Mouse (Mus musculus) limb, embryonic 12.5 days (tissue): ENCODE measurements around the gene Metrnl. TPM values are rescaled to one million over a fixed set of nuclear protein-coding genes. Genes with fewer than 3 reads are reported as not detected.
A peak's percentile ranks its signal among the peaks of the same experiment; 100 is the strongest.

ENCODE experiments used
- ATAC-seq: fragments of 200-750 bp; cut with Nextera tagmentation; 2 replicates; pipeline ENCODE4 v1.8.0; 2017; ENCODE audit warnings: low read depth, moderate TSS enrichment; ENCODE audit not compliant: insufficient number of reproducible peaks, insufficient read depth, low FRiP score, low TSS enrichment
- H3K27ac ChIP-seq: fragments of 300-500 bp; sonication (generic); 2 replicates; pipeline ENCODE4 v1.5.1; 2016; ENCODE audit warnings: mild to moderate bottlenecking, moderate library complexity
- H3K27me3 ChIP-seq: fragments of 300-500 bp; sonication (generic); 2 replicates; pipeline ENCODE4 v1.6.1; 2016; ENCODE audit warnings: mild to moderate bottlenecking, moderate library complexity
- H3K36me3 ChIP-seq: fragments of 300-500 bp; sonication (generic); 2 replicates; pipeline ENCODE4 v1.6.1; 2016; ENCODE audit warnings: mild to moderate bottlenecking, moderate library complexity
- H3K4me1 ChIP-seq: fragments of 300-500 bp; sonication (generic); replicated peaks from 2 replicates; pipeline ENCODE4 v1.6.1; 2016
- H3K4me2 ChIP-seq: fragments of 300-500 bp; sonication (generic); 2 replicates; pipeline ENCODE4 v1.6.1; 2016; ENCODE audit warnings: mild to moderate bottlenecking, moderate library complexity
- H3K4me3 ChIP-seq: fragments of 300-500 bp; sonication (generic); replicated peaks from 2 replicates; pipeline ENCODE4 v1.5.1; 2016; ENCODE audit warnings: mild to moderate bottlenecking
- H3K9ac ChIP-seq: fragments of 300-500 bp; sonication (generic); replicated peaks from 2 replicates; pipeline ENCODE4 v1.6.1; 2016; ENCODE audit warnings: mild to moderate bottlenecking, moderate library complexity
- H3K9me3 ChIP-seq: fragments of 300-500 bp; sonication (generic); 2 replicates; pipeline ENCODE4 v1.6.1; 2016; ENCODE audit warnings: mild to moderate bottlenecking, moderate library complexity
- WGBS: fragments of 180-500 bp; shearing (Covaris S2); methylation state at CpG from one replicate; pipeline ENCODE4 v1.1.7; 2016; 5-methylcytosine and 5-hydroxymethylcytosine counted together
- polyA plus RNA-seq: library from polyadenylated mRNA; unstranded; fragments of >200 nt; fragmentation: Nextera tagmentation; extraction: Ambion mirVana; gene quantifications from 2 replicates; pipeline ENCODE4 v1.2.1, GENCODE M21; 2016

The Metrnl gene
- polyA plus RNA-seq, 1 experiment from 2014 or later: 7.5 TPM

GRCm38 (mm10) chr11:121667541-121667940 is 33.8 kb upstream of the Metrnl start:
- Histone ChIP-seq H3K4me2 (no peak overlapping the region), H3K9me3 (no peaks in the 10 kb centered on the region), H3K4me1 (no peaks in the 10 kb centered on the region; the same call in 1 of the 2 replicates), H3K27ac (no peak overlapping the region), H3K4me3 (no peak overlapping the region), H3K36me3 (peaks cover 20% of the 10 kb centered on the region; the same call in 1 of the 2 replicates), H3K9ac (no peak overlapping the region), H3K27me3 (no peaks in the 10 kb centered on the region)
- WGBS: 90% methylated on average over 4 of the region's 4 CpGs
- no peak for ATAC-seq

DNA sequence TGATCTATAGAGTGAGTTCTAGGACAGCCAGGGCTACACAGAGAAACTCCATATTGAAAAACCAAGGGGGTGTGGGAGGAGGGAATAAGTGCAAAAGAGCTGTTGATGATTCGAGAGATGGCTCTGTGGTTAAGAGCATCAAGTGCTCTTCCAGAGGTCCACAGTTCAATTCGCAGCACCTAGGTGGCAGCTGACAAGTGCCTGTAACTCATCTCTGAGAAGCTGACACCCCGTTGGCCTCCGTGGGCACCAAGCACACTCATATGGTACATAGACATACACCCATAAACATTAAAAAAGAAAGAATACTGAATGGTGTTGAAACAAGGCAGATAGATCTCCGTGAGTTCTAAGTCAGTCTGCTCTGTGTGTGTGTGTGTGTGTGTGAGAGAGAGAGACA is 32.6 kb upstream of the Metrnl start:
- H3K9ac ChIP-seq: no peak overlapping the region
- 95% methylated on average over 5 of the region's 5 CpGs for WGBS
- no peak overlapping the region for H3K27ac ChIP-seq
- no peaks in the 10 kb centered on the region for H3K9me3 ChIP-seq
- no peak for ATAC-seq
- H3K36me3 ChIP-seq: peaks cover 14% of the 10 kb centered on the region; the same call in 1 of the 2 replicates
- H3K27me3 ChIP-seq: no peaks in the 10 kb centered on the region
- H3K4me2 ChIP-seq: no peak overlapping the region
- H3K4me1 ChIP-seq: peaks cover 3% of the 10 kb centered on the region; the same call in 1 of the 2 replicates
- no peak overlapping the region for H3K4me3 ChIP-seq

GRCm38 (mm10) chr11:121670926-121671325 is 30.4 kb upstream of the Metrnl start:
- peaks cover 11% of the 10 kb centered on the region; the same call in 1 of the 2 replicates for H3K36me3 ChIP-seq
- peaks cover 2% of the 10 kb centered on the region; the same call in 1 of the 2 replicates for H3K9me3 ChIP-seq
- H3K9ac ChIP-seq: no peak overlapping the region
- no peaks in the 10 kb centered on the region for H3K27me3 ChIP-seq
- no peak for ATAC-seq
- WGBS: 78% methylated on average over 5 of the region's 5 CpGs
- peaks cover 4% of the 10 kb centered on the region; the same call in 1 of the 2 replicates for H3K4me1 ChIP-seq
- no peak overlapping the region for H3K4me3 ChIP-seq
- H3K4me2 ChIP-seq: no peak overlapping the region
- no peak overlapping the region for H3K27ac ChIP-seq

DNA sequence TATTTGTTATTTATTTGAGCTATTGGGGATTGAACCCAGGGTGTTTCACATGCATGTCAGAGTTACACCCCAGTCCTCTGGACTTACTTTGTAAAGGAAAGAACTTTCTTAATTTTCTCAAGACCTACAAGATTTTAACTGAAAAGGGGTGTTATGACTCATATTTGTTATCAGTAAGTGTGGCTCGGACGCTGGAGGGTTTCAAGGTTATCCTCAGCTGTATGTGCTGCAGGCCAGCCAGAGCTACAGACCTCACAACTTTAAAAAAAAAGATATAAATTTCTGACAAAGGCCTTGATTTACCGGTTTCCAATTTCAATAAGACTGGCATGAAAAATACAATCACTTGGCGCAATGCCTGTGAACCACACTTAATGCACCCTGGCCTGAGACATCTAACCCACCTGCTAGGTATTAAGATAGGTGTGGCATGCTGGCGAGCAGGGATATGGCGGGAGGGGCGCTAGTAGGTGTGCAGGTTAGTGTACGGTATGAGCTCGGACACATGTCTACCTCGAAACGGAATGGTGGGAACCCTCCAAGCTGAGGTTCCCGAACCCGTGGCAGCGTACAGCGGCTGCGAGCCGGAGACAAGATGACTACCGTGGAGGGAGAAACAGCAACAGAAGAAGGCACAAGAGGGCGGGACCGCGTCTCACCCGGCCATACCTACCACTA is 28.9 kb upstream of the Metrnl start:
- Histone ChIP-seq H3K4me3 (peak overlapping the region; percentile 65), H3K36me3 (peaks cover 11% of the 10 kb centered on the region; the same call in 1 of the 2 replicates), H3K9me3 (peaks cover 5% of the 10 kb centered on the region; the same call in 1 of the 2 replicates), H3K27ac (peak overlapping the region; percentile 96), H3K9ac (peak overlapping the region; percentile 73), H3K4me1 (peaks cover 4% of the 10 kb centered on the region; the same call in 1 of the 2 replicates), H3K27me3 (no peaks in the 10 kb centered on the region), H3K4me2 (peak overlapping the region; percentile 80)
- WGBS: 4% methylated on average over 22 of the region's 22 CpGs
- peak; percentile 58; the same call in 1 of the 2 replicates for ATAC-seq

- peaks cover 5% of the 10 kb centered on the region; the same call in 1 of the 2 replicates for H3K9me3 ChIP-seq
- under 1% methylated on average over 46 of the region's 46 CpGs for WGBS
- peak within 1 kb of the TSS; percentile 96 for H3K27ac ChIP-seq
- H3K4me3 ChIP-seq: peak within 1 kb of the TSS; percentile 65
- H3K9ac ChIP-seq: peak within 1 kb of the TSS; percentile 73
- H3K4me1 ChIP-seq: peaks cover 4% of the 10 kb centered on the region; the same call in 1 of the 2 replicates
- peak; percentile 100 for ATAC-seq
- no peaks in the 10 kb centered on the region for H3K27me3 ChIP-seq
- H3K36me3 ChIP-seq: peaks cover 4% of the 10 kb centered on the region; the same call in 1 of the 2 replicates
- H3K4me2 ChIP-seq: peak within 1 kb of the TSS; percentile 80
Observed at GRCm38 (mm10) chr11:121672990-121673572, 28.3 kb upstream of the Metrnl start, which contains the start of gene B3gntl1. TSS of gene B3gntl1 (minus strand) at chr11:121673153.

DNA sequence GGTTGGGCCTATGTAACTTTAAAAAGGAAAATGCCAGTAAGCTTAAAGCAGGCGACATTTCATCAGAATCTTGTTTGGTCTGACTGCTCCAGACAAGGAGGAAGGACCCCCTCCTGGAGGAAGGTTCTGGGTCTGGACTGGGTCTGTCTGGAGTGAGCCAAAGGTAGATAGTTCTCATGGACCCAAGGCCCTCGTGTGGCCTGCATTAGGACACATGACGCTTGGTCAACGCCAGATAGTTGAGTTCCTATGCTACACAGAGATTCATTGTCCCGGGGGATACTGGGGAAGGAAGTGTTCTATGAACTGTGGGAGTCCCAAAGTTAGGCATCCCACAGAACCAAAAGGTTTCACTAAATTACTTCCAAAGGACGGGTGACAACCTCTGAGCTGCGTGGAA is 27.7 kb upstream of the Metrnl start:
- peaks cover 5% of the 10 kb centered on the region; the same call in 1 of the 2 replicates for H3K9me3 ChIP-seq
- H3K4me2 ChIP-seq: peak overlapping the region; percentile 80
- 73% methylated on average over 7 of the region's 7 CpGs for WGBS
- H3K27me3 ChIP-seq: no peaks in the 10 kb centered on the region
- H3K4me1 ChIP-seq: peaks cover 4% of the 10 kb centered on the region; the same call in 1 of the 2 replicates
- peak overlapping the region; percentile 65 for H3K4me3 ChIP-seq
- peak; percentile 6; the same call in 1 of the 2 replicates for ATAC-seq
- H3K9ac ChIP-seq: peak overlapping the region; percentile 42
- peaks cover 2% of the 10 kb centered on the region; the same call in 1 of the 2 replicates for H3K36me3 ChIP-seq
- H3K27ac ChIP-seq: peak overlapping the region; percentile 96

- no peak overlapping the region for H3K9ac ChIP-seq
- peaks cover 4% of the 10 kb centered on the region; the same call in 1 of the 2 replicates for H3K4me1 ChIP-seq
- H3K9me3 ChIP-seq: peaks cover 5% of the 10 kb centered on the region; the same call in 1 of the 2 replicates
- H3K27me3 ChIP-seq: no peaks in the 10 kb centered on the region
- H3K4me2 ChIP-seq: no peak overlapping the region
- no peak overlapping the region for H3K27ac ChIP-seq
- H3K36me3 ChIP-seq: no peaks in the 10 kb centered on the region
- 93% methylated on average over 2 of the region's 2 CpGs for WGBS
- no peak for ATAC-seq
- no peak overlapping the region for H3K4me3 ChIP-seq
Observed at GRCm38 (mm10) chr11:121676836-121677235, 24.5 kb upstream of the Metrnl start.

DNA sequence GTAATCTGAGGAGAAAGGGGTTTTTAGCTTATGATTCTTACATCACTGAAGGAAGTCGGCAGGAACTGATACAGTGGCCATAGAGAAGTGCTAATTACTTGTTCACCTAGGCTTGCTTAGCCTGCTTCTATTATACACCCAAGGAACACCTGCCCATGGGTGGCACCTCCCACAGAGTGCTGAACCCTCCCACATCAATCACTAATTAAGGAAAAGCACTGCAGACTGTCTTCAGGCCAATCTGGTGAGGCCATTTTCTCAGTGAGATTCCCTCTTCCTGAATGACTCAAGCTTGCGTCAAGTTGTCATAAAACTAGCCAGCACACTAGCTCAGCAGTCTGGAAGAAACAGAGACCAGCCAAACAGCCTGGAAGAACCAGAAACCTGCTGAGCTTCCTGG is 21.8 kb upstream of the Metrnl start:
- H3K36me3 ChIP-seq: no peaks in the 10 kb centered on the region
- no peak overlapping the region for H3K4me3 ChIP-seq
- H3K9ac ChIP-seq: no peak overlapping the region
- no peak overlapping the region for H3K4me2 ChIP-seq
- H3K9me3 ChIP-seq: peaks cover 5% of the 10 kb centered on the region; the same call in 1 of the 2 replicates
- 70% methylated on average over 2 of the region's 2 CpGs for WGBS
- H3K4me1 ChIP-seq: no peaks in the 10 kb centered on the region
- no peaks in the 10 kb centered on the region for H3K27me3 ChIP-seq
- ATAC-seq: no peak
- no peak overlapping the region for H3K27ac ChIP-seq

DNA sequence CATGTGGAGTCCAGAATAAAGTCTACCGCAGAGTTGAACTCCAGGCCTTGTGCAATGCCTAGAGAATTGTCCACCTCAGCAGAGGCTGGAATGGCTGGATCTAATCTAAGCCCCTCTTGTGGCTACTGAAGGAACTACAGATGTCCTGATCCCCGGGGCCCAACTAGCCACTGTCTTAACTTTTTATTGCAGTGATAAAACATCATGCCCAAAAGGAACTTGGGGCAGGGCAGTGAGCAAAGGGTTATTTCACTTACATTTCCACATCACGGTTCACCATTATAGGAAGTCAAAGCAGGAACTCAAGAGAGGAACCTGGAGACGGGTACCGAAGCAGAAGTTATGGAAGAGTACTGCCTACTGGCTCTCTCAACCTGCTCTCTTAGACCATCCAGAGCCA is 20.6 kb upstream of the Metrnl start:
- Histone ChIP-seq H3K9ac (no peak overlapping the region), H3K27ac (no peak overlapping the region), H3K4me1 (no peaks in the 10 kb centered on the region), H3K36me3 (no peaks in the 10 kb centered on the region), H3K4me3 (no peak overlapping the region), H3K27me3 (no peaks in the 10 kb centered on the region), H3K4me2 (no peak overlapping the region), H3K9me3 (peaks cover 4% of the 10 kb centered on the region; the same call in 1 of the 2 replicates)
- 73% methylated on average over 5 of the region's 5 CpGs for WGBS
- no peak for ATAC-seq

GRCm38 (mm10) chr11:121683243-121683642 is 18.1 kb upstream of the Metrnl start:
- Histone ChIP-seq H3K27me3 (no peaks in the 10 kb centered on the region), H3K4me2 (no peak overlapping the region), H3K36me3 (no peaks in the 10 kb centered on the region), H3K4me1 (0 out of 2 replicates have a peak, but pooled peaks cover 5% of the 10 kb centered on the region), H3K4me3 (no peak overlapping the region), H3K9ac (no peak overlapping the region), H3K9me3 (no peaks in the 10 kb centered on the region), H3K27ac (no peak overlapping the region)
- WGBS: 62% methylated on average over 3 of the region's 3 CpGs
- ATAC-seq: no peak

- H3K9ac ChIP-seq: no peak overlapping the region
- no peak for ATAC-seq
- no peaks in the 10 kb centered on the region for H3K9me3 ChIP-seq
- H3K4me2 ChIP-seq: no peak overlapping the region
- WGBS: 70% methylated on average over 6 of the region's 6 CpGs
- 0 out of 2 replicates have a peak, but pooled peaks cover 5% of the 10 kb centered on the region for H3K4me1 ChIP-seq
- no peaks in the 10 kb centered on the region for H3K36me3 ChIP-seq
- H3K27ac ChIP-seq: no peak overlapping the region
- no peaks in the 10 kb centered on the region for H3K27me3 ChIP-seq
- no peak overlapping the region for H3K4me3 ChIP-seq
Observed at GRCm38 (mm10) chr11:121685491-121686001, 15.8 kb upstream of the Metrnl start.
